Mouse (Mus musculus): ENCODE results near the gene Crhr1. TPM values are rescaled to one million over a fixed set of nuclear protein-coding genes. Genes with fewer than 3 reads are reported as not detected.

Gene Crhr1
- polyA plus RNA-seq, 1 experiment from 2014 or later, result 10.2 TPM

GRCm38 (mm10) chr11:104223301-104223700, 90.6 kb downstream of the Crhr1 start:
- Histone ChIP-seq H3K36me3 (ENCODE audit: control insufficient read depth, insufficient read depth, low read length) (no peaks in the 10 kb centered on the region), H3K9ac (ENCODE audit: low read depth, low read length) (no peak overlapping the region), H3K27ac (ENCODE audit: low read depth, low read length) (no peak overlapping the region), H3K9me3 (ENCODE audit: control insufficient read depth, low read length) (no peaks in the 10 kb centered on the region), H3K4me2 (ENCODE audit: low read length) (no peak overlapping the region), H3K4me1 (ENCODE audit: control insufficient read depth, insufficient read depth, low read depth, low read length) (no peaks in the 10 kb centered on the region), H3K4me3 (ENCODE audit: low read length) (no peak overlapping the region), H3K27me3 (replicated peaks; ENCODE audit: control insufficient read depth, insufficient read depth, low read length) (no peaks in the 10 kb centered on the region)
- ATAC-seq, result no peak
- 91% methylated on average over 9 of the region's 9 CpGs for WGBS

Other genes starting within 250 kb of the Crhr1 start
- gene Nsf, start 178.8 kb upstream of the Crhr1 start, polyA plus RNA-seq (2015; fragmentation: Nextera tagmentation; extraction: Ambion mirVana), result 220 and 239 TPM in 2 replicates
- 197 and 200 TPM in 2 replicates for gene Arf2, start 166.1 kb upstream of the Crhr1 start, polyA plus RNA-seq (2015; fragmentation: Nextera tagmentation; extraction: Ambion mirVana)
- gene Sppl2c, start 53.5 kb downstream of the Crhr1 start, polyA plus RNA-seq (2015; fragmentation: Nextera tagmentation; extraction: Ambion mirVana), result not detected in 2 replicates
- gene Mapt, start 98.5 kb downstream of the Crhr1 start, polyA plus RNA-seq (2015; fragmentation: Nextera tagmentation; extraction: Ambion mirVana), result 1,116 and 1,219 TPM in 2 replicates